Mouse (Mus musculus) CH12.LX (cell line): ENCODE results near the gene Maco1.

Experiments used
- E2F4 ChIP-seq: IDR thresholded peaks from 2 replicates; pipeline ENCODE4 v1.6.1; 2011; ENCODE audit warnings: low read depth, low read length, improper control_type of control experiment; ENCODE audit not compliant: insufficient replicate concordance
- GABPA ChIP-seq: IDR thresholded peaks from 2 replicates; pipeline ENCODE4 v1.6.1; 2012; ENCODE audit warnings: low read depth, low read length, improper control_type of control experiment, inconsistent platforms; ENCODE audit not compliant: insufficient replicate concordance
- HCFC1 ChIP-seq: IDR thresholded peaks from 2 replicates; pipeline ENCODE4 v1.6.1; 2012; ENCODE audit warnings: low read depth, mild to moderate bottlenecking, inconsistent platforms, low read length, improper control_type of control experiment
- KAT2A ChIP-seq: IDR thresholded peaks from 2 replicates; pipeline ENCODE4 v1.6.1; 2012; ENCODE audit warnings: low read length, improper control_type of control experiment, inconsistent platforms; ENCODE audit not compliant: insufficient replicate concordance
- MAX ChIP-seq: IDR thresholded peaks from 2 replicates; pipeline ENCODE4 v1.6.1; 2011; ENCODE audit warnings: low read length, improper control_type of control experiment
- MAZ ChIP-seq: IDR thresholded peaks from 2 replicates; pipeline ENCODE4 v1.6.1; 2012; ENCODE audit warnings: low read depth, mild to moderate bottlenecking, inconsistent platforms, low read length, improper control_type of control experiment, moderate library complexity

- no peak for TF ChIP-seq MAZ
- TF ChIP-seq E2F4 = no peak
- no peak for TF ChIP-seq MAX
- TF ChIP-seq KAT2A = no peak
- no peak for TF ChIP-seq GABPA
- TF ChIP-seq HCFC1 = no peak
Observed at GRCm38 (mm10) chr4:134754941-134755340, 98.2 kb downstream of the Maco1 start.
